Mouse (Mus musculus) hindbrain, embryonic 13.5 days (tissue): ENCODE results near the gene Wbp1l. TPM values are rescaled to one million over a fixed set of nuclear protein-coding genes. Genes with fewer than 3 reads are reported as not detected.

ENCODE experiments used
- ATAC-seq: fragments of 200-750 bp; cut with Nextera tagmentation; 2 replicates; pipeline ENCODE4 v1.8.0; 2017; ENCODE audit warnings: moderate TSS enrichment; ENCODE audit not compliant: low FRiP score
- H3K27ac ChIP-seq: fragments of 300-500 bp; sonication (generic); 2 replicates; pipeline ENCODE4 v1.5.1; 2015; ENCODE audit warnings: inconsistent platforms, mild to moderate bottlenecking, moderate library complexity
- H3K27me3 ChIP-seq: fragments of 300-500 bp; sonication (generic); 2 replicates; pipeline ENCODE4 v1.6.1; 2015; ENCODE audit warnings: mild to moderate bottlenecking, inconsistent platforms
- H3K36me3 ChIP-seq: fragments of 300-500 bp; sonication (generic); 2 replicates; pipeline ENCODE4 v1.6.1; 2015; ENCODE audit warnings: mild to moderate bottlenecking, inconsistent platforms
- H3K4me1 ChIP-seq: fragments of 300-500 bp; sonication (generic); replicated peaks from 2 replicates; pipeline ENCODE4 v1.6.1; 2015; ENCODE audit warnings: inconsistent platforms
- H3K4me2 ChIP-seq: fragments of 300-500 bp; sonication (generic); 2 replicates; pipeline ENCODE4 v1.6.1; 2015; ENCODE audit warnings: inconsistent platforms, mild to moderate bottlenecking, moderate library complexity
- H3K4me3 ChIP-seq: fragments of 300-500 bp; sonication (generic); 2 replicates; pipeline ENCODE4 v1.5.1; 2015; ENCODE audit warnings: mild to moderate bottlenecking, inconsistent platforms
- H3K9ac ChIP-seq: fragments of 300-500 bp; sonication (generic); 2 replicates; pipeline ENCODE4 v1.6.1; 2015; ENCODE audit warnings: mild to moderate bottlenecking, inconsistent platforms
- H3K9me3 ChIP-seq: fragments of 300-500 bp; sonication (generic); 2 replicates; pipeline ENCODE4 v1.6.1; 2016; ENCODE audit warnings: inconsistent platforms
- WGBS: fragments of 180-500 bp; shearing (Covaris S2); methylation state at CpG from one replicate; pipeline ENCODE4 v1.1.7; 2015; 5-methylcytosine and 5-hydroxymethylcytosine counted together
- polyA plus RNA-seq: library from polyadenylated mRNA; unstranded; fragments of >200 nt; fragmentation: Nextera tagmentation; extraction: Ambion mirVana; gene quantifications from 2 replicates; pipeline ENCODE4 v1.2.1, GENCODE M21; 2015

The Wbp1l gene
- polyA plus RNA-seq, 1 experiment from 2014 or later: 42.2 TPM

- peak; percentile 58 for ATAC-seq
- WGBS: under 1% methylated on average over 17 of the region's 17 CpGs
- H3K4me3 ChIP-seq: peak overlapping the region; percentile 79
These were observed 26.3 kb upstream of the Wbp1l start for GRCm38 (mm10) chr19:46572548-46572947.

GRCm38 (mm10) chr19:46572951-46573937 lies 25.6 kb upstream of the Wbp1l start, which contains the start of the genes Arl3 and Sfxn2:
TSS of gene Arl3 (minus strand) at chr19:46573198.
TSS of gene Sfxn2 (plus strand) at chr19:46573365.
- 1% methylated on average over 54 of the region's 67 CpGs for WGBS
- H3K9ac ChIP-seq: peak within 1 kb of the TSS; percentile 89
- peak; percentile 97 for ATAC-seq
- H3K4me1 ChIP-seq: peaks cover 36% of the 10 kb centered on the region
- H3K9me3 ChIP-seq: no peaks in the 10 kb centered on the region
- peak within 1 kb of the TSS; percentile 90 for H3K27ac ChIP-seq
- no peaks in the 10 kb centered on the region for H3K27me3 ChIP-seq
- H3K4me2 ChIP-seq: peak within 1 kb of the TSS; percentile 71
- no peaks in the 10 kb centered on the region for H3K36me3 ChIP-seq
- peak within 1 kb of the TSS; percentile 79 for H3K4me3 ChIP-seq

More at GRCm38 (mm10) chr19:46572548-46572947, 26.3 kb upstream of the Wbp1l start:
- peak overlapping the region; percentile 89 for H3K9ac ChIP-seq
- H3K27ac ChIP-seq: peak overlapping the region; percentile 90
- no peaks in the 10 kb centered on the region for H3K9me3 ChIP-seq
- H3K4me2 ChIP-seq: peak overlapping the region; percentile 71
- H3K4me1 ChIP-seq: peaks cover 36% of the 10 kb centered on the region
- H3K36me3 ChIP-seq: peaks cover 2% of the 10 kb centered on the region
- no peaks in the 10 kb centered on the region for H3K27me3 ChIP-seq

GRCm38 (mm10) chr19:46573990-46574389 lies 24.9 kb upstream of the Wbp1l start:
- no peak for ATAC-seq
- H3K27ac ChIP-seq: no peak overlapping the region

GRCm38 (mm10) chr19:46575196-46575595 lies 23.7 kb upstream of the Wbp1l start:
- Histone ChIP-seq H3K27me3 (no peaks in the 10 kb centered on the region), H3K27ac (no peak overlapping the region), H3K4me1 (peaks cover 36% of the 10 kb centered on the region), H3K36me3 (no peaks in the 10 kb centered on the region), H3K9ac (no peak overlapping the region), H3K4me3 (no peak overlapping the region), H3K9me3 (no peaks in the 10 kb centered on the region), H3K4me2 (no peak overlapping the region)
- 51% methylated on average over 4 of the region's 4 CpGs for WGBS
- ATAC-seq: no peak

More at GRCm38 (mm10) chr19:46573990-46574389, 24.9 kb upstream of the Wbp1l start:
- H3K27me3 ChIP-seq: no peaks in the 10 kb centered on the region
- peak overlapping the region; percentile 74; the same call in 1 of the 2 replicates for H3K9ac ChIP-seq
- H3K4me3 ChIP-seq: peak overlapping the region; percentile 79
- peaks cover 36% of the 10 kb centered on the region for H3K4me1 ChIP-seq
- WGBS: 55% methylated on average over 6 of the region's 6 CpGs
- H3K36me3 ChIP-seq: no peaks in the 10 kb centered on the region
- H3K4me2 ChIP-seq: peak overlapping the region; percentile 71
- no peaks in the 10 kb centered on the region for H3K9me3 ChIP-seq

GRCm38 (mm10) chr19:46587823-46588508 lies 10.9 kb upstream of the Wbp1l start:
- no peak overlapping the region for H3K4me2 ChIP-seq
- peak; percentile 46; the same call in 1 of the 2 replicates for ATAC-seq
- no peaks in the 10 kb centered on the region for H3K4me1 ChIP-seq
- peaks cover 43% of the 10 kb centered on the region for H3K36me3 ChIP-seq
- 57% methylated on average over 13 of the region's 13 CpGs for WGBS
- H3K27me3 ChIP-seq: no peaks in the 10 kb centered on the region
- no peak overlapping the region for H3K27ac ChIP-seq
- H3K4me3 ChIP-seq: no peak overlapping the region
- H3K9ac ChIP-seq: no peak overlapping the region
- no peaks in the 10 kb centered on the region for H3K9me3 ChIP-seq

GRCm38 (mm10) chr19:46591575-46591974 lies 7.3 kb upstream of the Wbp1l start:
- 89% methylated on average over 6 of the region's 6 CpGs for WGBS
- H3K27ac ChIP-seq: no peak overlapping the region
- no peak for ATAC-seq
- no peak overlapping the region for H3K9ac ChIP-seq
- no peaks in the 10 kb centered on the region for H3K27me3 ChIP-seq
- no peaks in the 10 kb centered on the region for H3K9me3 ChIP-seq
- H3K4me2 ChIP-seq: no peak overlapping the region
- no peaks in the 10 kb centered on the region for H3K4me1 ChIP-seq
- peaks cover 65% of the 10 kb centered on the region for H3K36me3 ChIP-seq
- H3K4me3 ChIP-seq: no peak overlapping the region

- H3K36me3 ChIP-seq: peaks cover 64% of the 10 kb centered on the region
- 93% methylated on average over 9 of the region's 9 CpGs for WGBS
- H3K9me3 ChIP-seq: no peaks in the 10 kb centered on the region
- H3K4me1 ChIP-seq: no peaks in the 10 kb centered on the region
- no peak for ATAC-seq
- no peak overlapping the region for H3K4me2 ChIP-seq
- no peaks in the 10 kb centered on the region for H3K27me3 ChIP-seq
- no peak overlapping the region for H3K9ac ChIP-seq
- H3K27ac ChIP-seq: no peak overlapping the region
- no peak overlapping the region for H3K4me3 ChIP-seq
These were observed 6.0 kb upstream of the Wbp1l start for GRCm38 (mm10) chr19:46592751-46593439.

- H3K27me3 ChIP-seq: no peaks in the 10 kb centered on the region
- no peak for ATAC-seq
- H3K36me3 ChIP-seq: peaks cover 35% of the 10 kb centered on the region
- H3K9ac ChIP-seq: no peak overlapping the region
- H3K27ac ChIP-seq: peak overlapping the region; percentile 23; the same call in 1 of the 2 replicates
- H3K4me1 ChIP-seq: peaks cover 38% of the 10 kb centered on the region
- 81% methylated on average over 4 of the region's 4 CpGs for WGBS
- H3K4me3 ChIP-seq: peak overlapping the region; percentile 12; the same call in 1 of the 2 replicates
- no peaks in the 10 kb centered on the region for H3K9me3 ChIP-seq
- H3K4me2 ChIP-seq: peak overlapping the region; percentile 44
These were observed 697 bp upstream of the Wbp1l start for GRCm38 (mm10) chr19:46598187-46598586.

GRCm38 (mm10) chr19:46599375-46600256 lies 732 bp downstream of the Wbp1l start:
- Histone ChIP-seq H3K36me3 (peaks cover 34% of the 10 kb centered on the region), H3K4me2 (peak overlapping the region; percentile 93), H3K9me3 (no peaks in the 10 kb centered on the region), H3K9ac (peak overlapping the region; percentile 91), H3K4me1 (peaks cover 38% of the 10 kb centered on the region), H3K4me3 (peak overlapping the region; percentile 91), H3K27ac (peak overlapping the region; percentile 80), H3K27me3 (no peaks in the 10 kb centered on the region)
- ATAC-seq: peak; percentile 26
- 22% methylated on average over 22 of the region's 22 CpGs for WGBS

GRCm38 (mm10) chr19:46600371-46600770 lies 1.5 kb downstream of the Wbp1l start:
- Histone ChIP-seq H3K27ac (no peak overlapping the region), H3K4me2 (peak overlapping the region; percentile 93), H3K4me1 (peaks cover 38% of the 10 kb centered on the region), H3K4me3 (peak overlapping the region; percentile 91), H3K36me3 (peaks cover 28% of the 10 kb centered on the region), H3K9ac (no peak overlapping the region), H3K9me3 (no peaks in the 10 kb centered on the region), H3K27me3 (no peaks in the 10 kb centered on the region)
- 89% methylated on average over 4 of the region's 4 CpGs for WGBS
- no peak for ATAC-seq

GRCm38 (mm10) chr19:46601491-46601890 lies 2.6 kb downstream of the Wbp1l start:
- 89% methylated on average over 14 of the region's 14 CpGs for WGBS
- Histone ChIP-seq H3K27me3 (no peaks in the 10 kb centered on the region), H3K9ac (no peak overlapping the region), H3K27ac (no peak overlapping the region), H3K4me2 (no peak overlapping the region), H3K4me3 (no peak overlapping the region), H3K4me1 (peaks cover 38% of the 10 kb centered on the region), H3K36me3 (peaks cover 22% of the 10 kb centered on the region), H3K9me3 (no peaks in the 10 kb centered on the region)
- ATAC-seq: no peak
